Mouse (Mus musculus): Measurements from ENCODE around the gene Scarf1.

- no peak for TF ChIP-seq CTCF (IDR thresholded peaks at IDR 0.05; ENCODE audit: low read depth, low read length)
- TF ChIP-seq EP300 (IDR thresholded peaks at IDR 0.05; ENCODE audit: insufficient read depth, low read depth, low read length), result no peak
- no peak for TF ChIP-seq POLR2A (IDR thresholded peaks at IDR 0.05; ENCODE audit: insufficient read depth, low read length)
Observed at GRCm38 (mm10) chr11:75563851-75564548, 50.7 kb downstream of the Scarf1 start.

Measured in ES-Bruce4 (cell line).